Mouse (Mus musculus): Measurements from ENCODE around the gene Eln. TPM values are rescaled to one million over a fixed set of nuclear protein-coding genes. Genes with fewer than 3 reads are reported as not detected.
A peak's percentile ranks its signal among the peaks of the same experiment; 100 is the strongest.

Eln gene
- polyA plus RNA-seq, 1 experiment from 2014 or later = 12.1 TPM

GRCm38 (mm10) chr5:134772522-134772921 lies 25.4 kb upstream of the Eln start:
- Histone ChIP-seq H3K4me1 (ENCODE audit: control insufficient read depth, insufficient read depth, low read length) (no peaks in the 10 kb centered on the region), H3K36me3 (ENCODE audit: control insufficient read depth, insufficient read depth, low read length) (no peaks in the 10 kb centered on the region), H3K9ac (ENCODE audit: low read depth, low read length) (no peak overlapping the region), H3K27me3 (ENCODE audit: control insufficient read depth, insufficient read depth, low read depth, low read length) (no peaks in the 10 kb centered on the region), H3K9me3 (replicated peaks; ENCODE audit: control insufficient read depth, low read length, poor library complexity, severe bottlenecking) (no peaks in the 10 kb centered on the region), H3K4me3 (ENCODE audit: low read depth, low read length) (no peak overlapping the region), H3K4me2 (ENCODE audit: low read length) (no peak overlapping the region), H3K27ac (ENCODE audit: low read length) (no peak overlapping the region)
- ATAC-seq = no peak
- WGBS = 92% methylated on average over 12 of the region's 12 CpGs

GRCm38 (mm10) chr5:134771750-134772149 lies 24.6 kb upstream of the Eln start:
- no peak overlapping the region for H3K9ac ChIP-seq (ENCODE audit: low read depth, low read length)
- H3K27me3 ChIP-seq (ENCODE audit: control insufficient read depth, insufficient read depth, low read depth, low read length) = no peaks in the 10 kb centered on the region
- no peaks in the 10 kb centered on the region for H3K36me3 ChIP-seq (ENCODE audit: control insufficient read depth, insufficient read depth, low read length)
- H3K9me3 ChIP-seq (replicated peaks; ENCODE audit: control insufficient read depth, low read length, poor library complexity, severe bottlenecking) = no peaks in the 10 kb centered on the region
- ATAC-seq = no peak
- H3K4me3 ChIP-seq (ENCODE audit: low read depth, low read length) = no peak overlapping the region
- H3K4me2 ChIP-seq (ENCODE audit: low read length) = no peak overlapping the region
- H3K4me1 ChIP-seq (ENCODE audit: control insufficient read depth, insufficient read depth, low read length) = no peaks in the 10 kb centered on the region
- WGBS = 96% methylated on average over 3 of the region's 3 CpGs
- H3K27ac ChIP-seq (ENCODE audit: low read length) = no peak overlapping the region

GRCm38 (mm10) chr5:134769181-134769580 lies 22.1 kb upstream of the Eln start:
- H3K27me3 ChIP-seq (ENCODE audit: control insufficient read depth, insufficient read depth, low read depth, low read length) = no peaks in the 10 kb centered on the region
- H3K9me3 ChIP-seq (replicated peaks; ENCODE audit: control insufficient read depth, low read length, poor library complexity, severe bottlenecking) = no peaks in the 10 kb centered on the region
- H3K4me1 ChIP-seq (ENCODE audit: control insufficient read depth, insufficient read depth, low read length) = no peaks in the 10 kb centered on the region
- no peak overlapping the region for H3K27ac ChIP-seq (ENCODE audit: low read length)
- WGBS = 88% methylated on average over 7 of the region's 7 CpGs
- H3K36me3 ChIP-seq (ENCODE audit: control insufficient read depth, insufficient read depth, low read length) = no peaks in the 10 kb centered on the region
- H3K9ac ChIP-seq (ENCODE audit: low read depth, low read length) = no peak overlapping the region
- no peak overlapping the region for H3K4me3 ChIP-seq (ENCODE audit: low read depth, low read length)
- no peak overlapping the region for H3K4me2 ChIP-seq (ENCODE audit: low read length)
- ATAC-seq = no peak

GRCm38 (mm10) chr5:134765441-134765840 lies 18.3 kb upstream of the Eln start:
- Histone ChIP-seq H3K9me3 (replicated peaks; ENCODE audit: control insufficient read depth, low read length, poor library complexity, severe bottlenecking) (no peaks in the 10 kb centered on the region), H3K4me3 (ENCODE audit: low read depth, low read length) (no peak overlapping the region), H3K9ac (ENCODE audit: low read depth, low read length) (no peak overlapping the region), H3K4me2 (ENCODE audit: low read length) (no peak overlapping the region), H3K27me3 (ENCODE audit: control insufficient read depth, insufficient read depth, low read depth, low read length) (no peaks in the 10 kb centered on the region), H3K4me1 (ENCODE audit: control insufficient read depth, insufficient read depth, low read length) (no peaks in the 10 kb centered on the region), H3K36me3 (ENCODE audit: control insufficient read depth, insufficient read depth, low read length) (no peaks in the 10 kb centered on the region), H3K27ac (ENCODE audit: low read length) (no peak overlapping the region)
- WGBS = 86% methylated on average over 16 of the region's 16 CpGs
- no peak for ATAC-seq

- no peaks in the 10 kb centered on the region for H3K9me3 ChIP-seq (replicated peaks; ENCODE audit: control insufficient read depth, low read length, poor library complexity, severe bottlenecking)
- no peaks in the 10 kb centered on the region for H3K27me3 ChIP-seq (ENCODE audit: control insufficient read depth, insufficient read depth, low read depth, low read length)
- WGBS = 90% methylated on average over 9 of the region's 9 CpGs
- H3K4me2 ChIP-seq (ENCODE audit: low read length) = no peak overlapping the region
- no peak for ATAC-seq
- H3K36me3 ChIP-seq (ENCODE audit: control insufficient read depth, insufficient read depth, low read length) = no peaks in the 10 kb centered on the region
- no peak overlapping the region for H3K27ac ChIP-seq (ENCODE audit: low read length)
- H3K9ac ChIP-seq (ENCODE audit: low read depth, low read length) = no peak overlapping the region
- H3K4me3 ChIP-seq (ENCODE audit: low read depth, low read length) = no peak overlapping the region
- H3K4me1 ChIP-seq (ENCODE audit: control insufficient read depth, insufficient read depth, low read length) = no peaks in the 10 kb centered on the region
Observed at GRCm38 (mm10) chr5:134763326-134763725, 16.2 kb upstream of the Eln start.

- H3K36me3 ChIP-seq (ENCODE audit: control insufficient read depth, insufficient read depth, low read length) = no peaks in the 10 kb centered on the region
- no peaks in the 10 kb centered on the region for H3K27me3 ChIP-seq (ENCODE audit: control insufficient read depth, insufficient read depth, low read depth, low read length)
- peak; percentile 42; the same call in 1 of the 2 replicates for ATAC-seq
- WGBS = 71% methylated on average over 18 of the region's 18 CpGs
- H3K4me3 ChIP-seq (ENCODE audit: low read depth, low read length) = no peak overlapping the region
- H3K4me2 ChIP-seq (ENCODE audit: low read length) = no peak overlapping the region
- H3K9ac ChIP-seq (ENCODE audit: low read depth, low read length) = no peak overlapping the region
- no peaks in the 10 kb centered on the region for H3K4me1 ChIP-seq (ENCODE audit: control insufficient read depth, insufficient read depth, low read length)
- no peak overlapping the region for H3K27ac ChIP-seq (ENCODE audit: low read length)
- H3K9me3 ChIP-seq (replicated peaks; ENCODE audit: control insufficient read depth, low read length, poor library complexity, severe bottlenecking) = no peaks in the 10 kb centered on the region
Observed at GRCm38 (mm10) chr5:134761409-134762124, 14.4 kb upstream of the Eln start.

GRCm38 (mm10) chr5:134756031-134756430 lies 8.9 kb upstream of the Eln start:
- no peak for ATAC-seq
- H3K27ac ChIP-seq (ENCODE audit: low read length) = no peak overlapping the region
- H3K4me2 ChIP-seq (ENCODE audit: low read length) = no peak overlapping the region
- H3K9ac ChIP-seq (ENCODE audit: low read depth, low read length) = no peak overlapping the region
- no peaks in the 10 kb centered on the region for H3K9me3 ChIP-seq (replicated peaks; ENCODE audit: control insufficient read depth, low read length, poor library complexity, severe bottlenecking)
- H3K27me3 ChIP-seq (ENCODE audit: control insufficient read depth, insufficient read depth, low read depth, low read length) = no peaks in the 10 kb centered on the region
- no peaks in the 10 kb centered on the region for H3K36me3 ChIP-seq (ENCODE audit: control insufficient read depth, insufficient read depth, low read length)
- 33% methylated on average over 13 of the region's 13 CpGs for WGBS
- H3K4me3 ChIP-seq (ENCODE audit: low read depth, low read length) = no peak overlapping the region
- H3K4me1 ChIP-seq (ENCODE audit: control insufficient read depth, insufficient read depth, low read length) = no peaks in the 10 kb centered on the region

- no peaks in the 10 kb centered on the region for H3K36me3 ChIP-seq (ENCODE audit: control insufficient read depth, insufficient read depth, low read length)
- 63% methylated on average over 10 of the region's 10 CpGs for WGBS
- no peak overlapping the region for H3K9ac ChIP-seq (ENCODE audit: low read depth, low read length)
- H3K27ac ChIP-seq (ENCODE audit: low read length) = no peak overlapping the region
- ATAC-seq = no peak
- no peak overlapping the region for H3K4me2 ChIP-seq (ENCODE audit: low read length)
- no peaks in the 10 kb centered on the region for H3K4me1 ChIP-seq (ENCODE audit: control insufficient read depth, insufficient read depth, low read length)
- no peaks in the 10 kb centered on the region for H3K27me3 ChIP-seq (ENCODE audit: control insufficient read depth, insufficient read depth, low read depth, low read length)
- H3K4me3 ChIP-seq (ENCODE audit: low read depth, low read length) = no peak overlapping the region
- H3K9me3 ChIP-seq (replicated peaks; ENCODE audit: control insufficient read depth, low read length, poor library complexity, severe bottlenecking) = no peaks in the 10 kb centered on the region
Observed at GRCm38 (mm10) chr5:134754096-134754495, 7.0 kb upstream of the Eln start.

GRCm38 (mm10) chr5:134750469-134750868 lies 3.3 kb upstream of the Eln start:
- WGBS = 91% methylated on average over 7 of the region's 7 CpGs
- no peaks in the 10 kb centered on the region for H3K36me3 ChIP-seq (ENCODE audit: control insufficient read depth, insufficient read depth, low read length)
- no peaks in the 10 kb centered on the region for H3K9me3 ChIP-seq (replicated peaks; ENCODE audit: control insufficient read depth, low read length, poor library complexity, severe bottlenecking)
- H3K4me1 ChIP-seq (ENCODE audit: control insufficient read depth, insufficient read depth, low read length) = peaks cover 17% of the 10 kb centered on the region
- H3K4me2 ChIP-seq (ENCODE audit: low read length) = no peak overlapping the region
- no peak overlapping the region for H3K27ac ChIP-seq (ENCODE audit: low read length)
- H3K4me3 ChIP-seq (ENCODE audit: low read depth, low read length) = no peak overlapping the region
- H3K27me3 ChIP-seq (ENCODE audit: control insufficient read depth, insufficient read depth, low read depth, low read length) = no peaks in the 10 kb centered on the region
- ATAC-seq = no peak
- H3K9ac ChIP-seq (ENCODE audit: low read depth, low read length) = no peak overlapping the region
